Mouse (Mus musculus) embryonic stem cell, embryonic (primary cell): ENCODE data around the gene Gnb2.

Experiments
- CTCF ChIA-PET, 4 experiments: fragments of 300-600 bp in 2 of 4; fragments of 350-600 bp in 2 of 4; sonication (Branson Sonifier 250); formaldehyde crosslinking; loops; one replicate each; lab custom pipeline; 2022; ENCODE audit warnings: inconsistent platforms in 2 of 4; lab: Charles Lee
- POLR2A ChIA-PET, 4 experiments: fragments of 300-600 bp in 2 of 4; fragments of 350-600 bp in 2 of 4; sonication (Branson Sonifier 250); formaldehyde crosslinking; loops; one replicate each; lab custom pipeline; 2022; ENCODE audit warnings: antibody characterized with exemption in 4 of 4, inconsistent platforms in 1 of 4; lab: Charles Lee

Gnb2 gene

DNA sequence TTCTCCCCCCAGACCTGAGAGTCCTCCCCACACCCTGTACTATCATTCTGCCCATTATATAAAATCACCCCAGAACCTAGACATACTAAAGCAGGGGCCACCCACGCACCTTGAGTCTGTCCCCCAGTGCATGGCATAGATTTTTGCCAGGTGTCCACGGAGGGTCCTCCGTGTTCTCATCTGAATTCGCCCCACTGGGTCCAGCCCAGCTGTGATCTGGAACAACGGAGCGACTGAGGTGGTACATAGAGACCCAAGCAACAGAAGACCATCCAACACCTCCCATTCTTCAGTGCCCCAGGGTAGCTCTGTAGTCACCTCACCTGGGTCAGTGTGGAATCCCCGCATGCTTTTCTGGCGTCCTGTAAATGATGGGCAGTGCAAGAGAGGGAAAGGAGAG lies 3.2 kb downstream of the Gnb2 start:
- CTCF ChIA-PET, result interaction anchor here (0.6 to 3.6 kb wide), 7 partner anchors 8 to 568 kb away, joined by 3 to 20 read pairs (median 4); partner anchors contain the start of gene Gigyf1 (in 3 of the 4)
- POLR2A ChIA-PET, result interaction anchor here in 3 of 4 experiments (0.6 to 4.2 kb wide), 8 partner anchors 9 to 236 kb away, joined by 3 to 24 read pairs (median 4); partner anchors contain the start of genes Gigyf1 (in 1 of the 3), Pop7 (in 1 of the 3) and Ufsp1 (in 1 of the 3)

DNA sequence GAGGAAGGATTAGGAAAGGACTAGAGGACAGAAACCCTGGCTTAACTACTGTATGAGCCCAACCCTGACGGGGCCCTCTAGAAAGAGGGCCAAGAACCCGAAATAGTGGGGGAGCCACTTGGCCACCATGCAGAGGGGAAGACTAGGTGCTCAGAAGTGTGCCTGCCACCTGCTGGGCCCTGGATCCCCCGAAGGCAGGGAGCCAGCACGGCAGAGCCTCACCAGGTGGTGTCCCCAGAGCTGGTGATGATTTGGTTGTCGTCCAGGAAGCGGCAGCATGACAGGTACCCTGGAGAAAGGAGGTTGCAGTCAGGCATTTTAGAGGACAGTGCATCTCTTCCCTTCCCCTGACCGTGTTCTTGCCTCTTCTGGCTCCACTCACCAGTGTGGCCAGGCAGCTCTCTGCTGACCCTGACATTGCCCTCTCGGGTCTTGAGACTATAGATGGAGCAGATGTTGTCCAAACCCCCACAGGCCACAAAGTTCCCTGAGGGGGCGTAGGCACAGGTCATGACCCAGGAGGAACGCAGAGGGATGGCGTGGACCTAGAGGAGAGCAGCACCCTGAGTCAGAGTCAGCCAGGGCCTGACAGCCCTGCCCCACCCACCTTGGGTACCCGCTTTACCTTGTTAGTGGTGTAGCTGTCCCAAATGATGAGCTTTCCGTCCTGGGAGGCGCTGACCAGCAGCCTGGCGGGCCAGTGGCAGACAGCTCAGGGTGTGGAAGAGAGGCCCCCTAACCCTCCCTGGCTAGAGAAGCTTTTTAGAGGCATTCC lies 3.9 kb downstream of the Gnb2 start:
- ChIA-PET POLR2A (interaction anchor here in 3 of 4 experiments (0.5 to 4.2 kb wide), 8 partner anchors 8 to 258 kb away, joined by 3 to 14 read pairs (median 4); partner anchors contain the start of genes Gigyf1 (in 1 of the 3), Mepce (in 1 of the 3) and Pop7 (in 1 of the 3)), CTCF (interaction anchor here in 3 of 4 experiments (0.8 to 3.6 kb wide), 6 partner anchors 8 to 16 kb away, joined by 3 to 20 read pairs (median 4); partner anchors contain the start of gene Gigyf1 (in 2 of the 3))

DNA sequence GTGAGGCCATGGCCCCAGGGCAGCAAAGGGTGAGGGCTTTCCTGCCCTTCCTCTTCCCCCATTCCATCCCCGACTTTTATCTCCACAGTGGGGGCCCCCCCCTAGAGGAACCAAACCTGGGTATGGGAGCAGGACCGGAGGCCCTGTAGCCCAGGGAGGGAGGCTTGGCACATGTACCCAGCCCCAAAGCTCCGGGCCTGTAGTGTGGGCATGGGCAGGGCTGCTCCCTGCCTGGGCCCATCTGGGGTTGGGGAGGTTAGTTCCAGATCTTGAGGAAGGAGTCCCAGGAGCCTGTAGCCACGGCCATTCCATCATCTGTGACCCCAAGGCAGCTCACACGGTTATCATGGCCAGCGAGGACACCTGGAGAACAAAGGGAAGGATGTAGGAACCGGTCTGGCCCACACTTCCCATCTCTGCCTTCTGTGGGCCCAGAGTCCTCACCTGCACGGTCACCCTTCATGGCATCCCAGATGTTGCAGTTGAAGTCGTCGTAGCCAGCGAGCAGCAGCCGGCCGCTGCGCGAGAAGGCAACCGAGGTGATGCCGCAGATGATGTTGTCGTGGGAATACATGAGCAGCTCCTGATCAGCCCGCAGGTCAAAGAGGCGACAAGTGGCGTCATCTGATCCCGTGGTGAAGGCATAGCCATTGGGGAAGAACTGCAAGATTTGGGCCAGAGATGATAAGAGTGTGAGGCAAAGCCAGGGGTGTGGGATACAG lies 4.9 kb downstream of the Gnb2 start:
- ChIA-PET CTCF (interaction anchor here in 1 of 4 experiments (0.8 kb wide), 1 partner anchor 10 kb away, joined by 3 read pairs; the partner anchor contains the start of gene Gigyf1), POLR2A (interaction anchor here in 3 of 4 experiments (1.1 to 4.2 kb wide), 6 partner anchors 7 to 69 kb away, joined by 3 to 14 read pairs (median 3); partner anchors contain the start of genes Gigyf1 (in 1 of the 3) and Pop7 (in 1 of the 3))

DNA sequence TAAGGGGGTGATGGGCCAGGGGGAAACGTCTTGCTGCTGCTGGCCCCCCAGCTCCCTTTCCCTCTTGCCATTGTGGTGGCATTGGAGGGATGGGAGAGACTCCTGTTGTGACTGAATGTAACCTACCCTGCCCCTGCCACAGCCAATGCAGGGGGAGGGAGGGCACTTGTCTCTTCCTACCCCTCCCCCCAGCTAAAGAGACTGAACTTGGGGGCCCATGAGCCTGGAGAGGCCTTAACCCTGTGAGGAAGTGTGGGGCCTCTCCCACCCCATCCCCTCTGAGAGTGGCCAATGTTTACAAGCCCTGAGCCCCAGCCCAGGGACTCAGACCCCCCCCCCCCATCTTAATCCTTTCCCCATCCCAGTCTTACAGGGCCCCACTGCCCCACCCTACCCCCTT lies 5.9 kb downstream of the Gnb2 start:
- ChIA-PET POLR2A (interaction anchor here in 2 of 4 experiments (0.7 to 2.9 kb wide), 3 partner anchors 13 to 59 kb away, joined by 3 to 14 read pairs (median 4); no protein-coding TSS in a partner anchor), CTCF (interaction anchor here in 1 of 4 experiments (1.4 kb wide), 1 partner anchor 9 kb away, joined by 3 read pairs; the partner anchor contains the start of gene Gigyf1)

DNA sequence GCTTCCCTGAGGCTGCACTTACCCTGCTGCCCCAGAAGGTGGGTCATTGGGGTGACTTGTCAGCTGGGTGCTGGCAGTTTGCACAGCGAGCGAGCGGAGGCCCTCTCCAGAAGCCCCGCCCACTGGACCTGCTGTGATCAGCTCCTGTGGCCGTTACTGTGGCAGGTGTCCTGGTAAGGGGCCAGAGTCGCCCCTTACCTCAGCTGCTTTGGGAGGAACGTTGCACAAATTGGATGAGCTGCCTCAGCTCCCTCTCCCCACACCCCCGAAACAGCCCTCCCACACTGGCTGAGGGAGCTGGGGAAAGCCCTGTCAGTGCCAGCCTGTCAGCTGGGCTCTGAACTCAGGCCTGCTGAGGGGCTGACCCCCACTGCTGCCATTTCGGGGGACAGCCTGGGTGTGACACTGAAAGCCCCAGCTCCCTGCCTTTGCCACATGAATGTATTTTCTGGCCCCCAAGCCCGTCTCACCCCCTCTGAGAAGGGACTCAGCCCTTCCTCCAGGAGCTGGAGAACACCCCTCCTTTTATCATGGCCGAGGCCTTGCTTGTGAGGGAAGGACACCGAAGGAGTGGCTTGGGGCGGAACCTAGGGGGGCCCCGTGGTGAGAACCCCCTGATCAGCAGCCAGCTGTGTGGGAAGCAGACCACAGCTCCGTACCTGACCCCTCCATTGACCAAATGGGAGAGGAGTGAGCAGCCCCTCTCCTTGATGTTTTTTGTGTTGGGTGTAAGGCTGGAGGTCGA lies 6.9 kb downstream of the Gnb2 start:
- CTCF ChIA-PET, result interaction anchor here (0.5 to 5.6 kb wide), 8 partner anchors 8 to 248 kb away, joined by 3 to 30 read pairs (median 4); partner anchors contain the start of genes Gigyf1 (in 1 of the 4) and Pop7 (in 1 of the 4)

DNA sequence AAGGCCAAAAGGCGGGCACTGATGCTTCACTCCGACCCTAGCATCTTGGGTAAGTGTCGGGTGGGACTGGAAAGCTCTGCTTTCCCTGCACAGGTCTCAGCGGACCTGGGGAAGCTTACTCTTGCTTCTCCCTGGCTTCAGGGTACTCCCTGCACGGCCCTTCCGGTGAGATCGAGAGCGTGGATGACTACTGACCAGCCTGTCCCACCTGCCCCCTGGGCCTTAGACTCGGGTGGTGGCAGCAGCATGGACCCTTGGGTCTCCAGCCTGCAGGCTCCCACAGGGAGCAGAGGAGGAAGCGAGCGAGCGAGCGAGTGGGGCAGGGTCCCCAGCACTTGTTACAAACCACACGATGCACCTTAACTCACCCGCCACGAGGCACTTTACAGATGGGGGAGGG lies 7.8 kb downstream of the Gnb2 start:
- ChIA-PET CTCF (interaction anchor here in 2 of 4 experiments (1.2 to 5.6 kb wide), 3 partner anchors 12 to 23 kb away, joined by 4 to 30 read pairs (median 7); partner anchors contain the start of gene Pop7 (in 1 of the 2)), POLR2A (interaction anchor here (0.6 to 2.9 kb wide), 15 partner anchors 10 to 404 kb away, joined by 3 to 14 read pairs (median 3); partner anchors contain the start of gene Pop7 (in 1 of the 4))

More for the DNA sequence above, 6.9 kb downstream of the Gnb2 start:
- POLR2A ChIA-PET, result interaction anchor here (0.6 to 2.9 kb wide), 15 partner anchors 10 to 405 kb away, joined by 3 to 14 read pairs (median 3); partner anchors contain the start of genes Pop7 (in 1 of the 4) and Srrt (in 1 of the 4)

DNA sequence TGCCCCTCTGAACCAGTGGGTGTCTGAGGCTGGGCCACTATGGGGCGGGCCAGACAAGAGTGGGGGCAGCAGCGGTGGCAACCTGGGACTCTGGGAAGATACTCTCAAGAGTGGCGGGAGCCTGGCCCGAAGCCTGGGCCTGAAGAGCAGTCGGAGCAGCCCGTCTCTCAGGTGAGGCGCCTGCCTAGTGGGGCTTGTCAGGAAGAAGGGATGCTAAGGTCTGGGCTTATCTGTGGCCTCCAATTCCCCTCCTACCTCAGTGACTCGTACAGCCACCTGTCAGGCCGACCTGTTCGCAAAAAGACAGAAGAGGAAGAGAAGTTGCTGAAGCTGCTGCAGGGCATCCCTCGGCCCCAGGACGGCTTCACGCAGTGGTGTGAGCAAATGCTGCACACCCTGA lies 8.6 kb downstream of the Gnb2 start:
- CTCF ChIA-PET, result interaction anchor here in 3 of 4 experiments (0.7 to 5.6 kb wide), 7 partner anchors 11 to 159 kb away, joined by 3 to 30 read pairs (median 6); partner anchors contain the start of genes Pop7 (in 2 of the 3) and Sap25 (in 1 of the 3)
- POLR2A ChIA-PET, result interaction anchor here in 3 of 4 experiments (0.5 to 2.8 kb wide), 11 partner anchors 7 to 231 kb away, joined by 3 to 15 read pairs (median 5); partner anchors contain the start of genes Epo (in 1 of the 3), Fbxo24 (in 1 of the 3), Gm20605 (in 1 of the 3) and Gnb2 (in 1 of the 3)

DNA sequence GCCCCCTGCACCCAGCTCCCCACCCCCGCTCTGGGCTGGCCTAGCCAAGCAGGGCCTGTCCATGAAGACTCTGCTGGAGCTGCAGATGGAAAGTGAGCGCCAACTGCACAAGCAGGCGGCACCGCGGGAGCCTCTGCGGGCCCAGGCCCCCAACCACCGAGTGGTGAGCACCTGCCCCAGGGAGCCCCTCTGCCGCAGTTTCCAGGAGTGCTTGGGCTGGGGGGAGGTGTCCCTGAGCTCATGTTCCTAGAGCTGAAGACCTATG lies 9.1 kb downstream of the Gnb2 start:
- POLR2A ChIA-PET, result interaction anchor here (0.5 to 2.8 kb wide), 23 partner anchors 7 to 230 kb away, joined by 3 to 15 read pairs (median 5); partner anchors contain the start of genes Pop7 (in 3 of the 4), Epo (in 1 of the 4), Fbxo24 (in 1 of the 4) and Gm20605 (in 1 of the 4)
- CTCF ChIA-PET, result interaction anchor here (0.6 to 5.6 kb wide), 13 partner anchors 10 to 514 kb away, joined by 3 to 30 read pairs (median 5); partner anchors contain the start of genes Pop7 (in 3 of the 4) and Sap25 (in 1 of the 4)

DNA sequence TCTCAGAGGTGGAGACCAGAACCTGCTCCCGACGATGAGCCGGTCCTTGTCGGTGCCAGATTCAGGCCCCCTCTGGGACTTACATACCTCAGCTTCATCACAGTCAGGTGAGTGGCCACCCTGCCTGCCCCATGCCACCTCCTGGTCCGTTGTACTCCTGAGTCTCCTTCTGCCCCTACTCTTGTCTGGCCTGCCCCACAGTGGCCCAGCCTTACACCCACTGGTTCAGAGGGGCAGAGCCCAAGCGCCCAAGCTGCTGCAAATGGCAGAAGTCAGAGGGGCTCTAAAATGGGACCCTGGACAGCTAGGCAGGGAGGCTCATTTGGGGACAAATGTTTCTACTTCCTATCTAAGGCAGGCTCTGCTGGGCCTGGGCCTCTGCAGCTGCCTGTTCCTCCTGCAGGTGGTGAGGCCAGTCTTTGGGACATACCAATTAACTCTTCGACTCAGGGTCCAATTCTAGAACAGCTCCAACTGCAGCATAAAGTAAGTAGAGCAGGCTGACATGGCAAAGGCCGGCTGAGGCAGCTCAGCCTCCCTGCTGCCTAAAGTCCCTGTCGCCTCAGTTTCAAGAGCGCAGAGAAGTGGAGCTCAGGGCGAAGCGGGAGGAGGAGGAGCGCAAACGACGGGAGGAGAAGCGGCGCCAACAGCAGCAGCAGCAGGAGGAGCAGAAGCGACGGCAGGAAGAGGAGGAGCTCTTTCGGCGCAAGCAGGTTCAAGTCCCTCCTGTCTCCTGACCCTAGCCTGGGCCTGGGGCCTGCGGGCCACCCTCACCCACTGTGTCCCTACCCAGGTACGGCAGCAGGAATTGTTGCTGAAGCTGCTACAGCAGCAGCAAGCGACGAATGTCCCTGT lies 9.7 kb downstream of the Gnb2 start:
- CTCF ChIA-PET, result interaction anchor here (0.6 to 5.6 kb wide), 14 partner anchors 10 to 1226 kb away, joined by 3 to 30 read pairs (median 4); partner anchors contain the start of genes Pop7 (in 3 of the 4) and Sap25 (in 1 of the 4)
- POLR2A ChIA-PET, result interaction anchor here (0.6 to 2.8 kb wide), 28 partner anchors 8 to 706 kb away, joined by 3 to 15 read pairs (median 4); partner anchors contain the start of genes Pop7 (in 3 of the 4), Epo (in 1 of the 4), Fbxo24 (in 1 of the 4) and Gm20605 (in 1 of the 4)

DNA sequence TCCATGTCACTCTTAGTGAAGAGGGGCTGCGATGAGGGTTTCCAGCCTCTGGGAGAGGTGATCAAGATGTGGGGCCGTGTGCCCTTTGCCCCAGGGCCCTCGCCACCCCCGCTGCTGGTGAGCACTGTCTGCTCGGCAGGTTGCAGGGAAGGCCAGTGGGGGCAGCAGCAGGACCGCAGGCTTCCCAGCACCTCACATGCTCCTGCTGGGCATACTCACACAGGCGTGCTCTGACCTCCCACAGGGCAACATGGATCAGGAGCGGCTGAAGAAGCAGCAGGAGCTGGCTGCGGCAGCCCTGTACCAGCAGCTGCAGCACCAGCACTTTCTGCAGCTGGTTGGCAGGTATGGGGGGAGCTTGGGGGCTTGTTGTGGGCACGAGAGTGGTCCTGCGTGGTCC lies 10.6 kb downstream of the Gnb2 start:
- ChIA-PET CTCF (interaction anchor here (0.6 to 5.6 kb wide), 5 partner anchors 9 to 87 kb away, joined by 3 to 30 read pairs (median 5); no protein-coding TSS in a partner anchor), POLR2A (interaction anchor here (0.8 to 2.8 kb wide), 14 partner anchors 9 to 238 kb away, joined by 3 to 15 read pairs (median 5); partner anchors contain the start of genes Pop7 (in 2 of the 4) and Tfr2 (in 1 of the 4))

DNA sequence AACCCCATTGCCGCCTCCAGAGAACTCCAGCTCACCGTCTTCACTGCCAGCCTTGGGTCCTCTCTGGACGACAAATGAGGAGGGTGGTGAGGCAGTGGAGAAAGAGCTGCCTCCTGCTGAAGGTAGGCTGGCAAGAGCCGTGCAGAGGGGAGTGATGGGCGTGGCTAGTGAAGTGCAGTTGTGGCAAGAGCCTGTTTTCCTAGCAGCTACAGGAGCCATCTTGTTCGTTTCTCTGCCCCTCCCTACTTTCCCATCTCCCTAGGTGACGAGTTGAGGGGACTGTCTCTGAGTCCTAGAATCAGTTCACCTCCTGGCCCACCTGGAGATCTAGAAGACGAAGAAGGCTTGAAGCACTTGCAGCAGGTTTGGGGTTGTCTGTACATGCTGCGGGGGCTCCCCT lies 11.4 kb downstream of the Gnb2 start:
- ChIA-PET CTCF (interaction anchor here (0.7 to 5.6 kb wide), 9 partner anchors 8 to 88 kb away, joined by 3 to 30 read pairs (median 4); partner anchors contain the start of gene Pop7 (in 1 of the 4)), POLR2A (interaction anchor here in 3 of 4 experiments (0.6 to 4.0 kb wide), 17 partner anchors 9 to 260 kb away, joined by 3 to 20 read pairs (median 4); partner anchors contain the start of gene Pop7 (in 2 of the 3))

DNA sequence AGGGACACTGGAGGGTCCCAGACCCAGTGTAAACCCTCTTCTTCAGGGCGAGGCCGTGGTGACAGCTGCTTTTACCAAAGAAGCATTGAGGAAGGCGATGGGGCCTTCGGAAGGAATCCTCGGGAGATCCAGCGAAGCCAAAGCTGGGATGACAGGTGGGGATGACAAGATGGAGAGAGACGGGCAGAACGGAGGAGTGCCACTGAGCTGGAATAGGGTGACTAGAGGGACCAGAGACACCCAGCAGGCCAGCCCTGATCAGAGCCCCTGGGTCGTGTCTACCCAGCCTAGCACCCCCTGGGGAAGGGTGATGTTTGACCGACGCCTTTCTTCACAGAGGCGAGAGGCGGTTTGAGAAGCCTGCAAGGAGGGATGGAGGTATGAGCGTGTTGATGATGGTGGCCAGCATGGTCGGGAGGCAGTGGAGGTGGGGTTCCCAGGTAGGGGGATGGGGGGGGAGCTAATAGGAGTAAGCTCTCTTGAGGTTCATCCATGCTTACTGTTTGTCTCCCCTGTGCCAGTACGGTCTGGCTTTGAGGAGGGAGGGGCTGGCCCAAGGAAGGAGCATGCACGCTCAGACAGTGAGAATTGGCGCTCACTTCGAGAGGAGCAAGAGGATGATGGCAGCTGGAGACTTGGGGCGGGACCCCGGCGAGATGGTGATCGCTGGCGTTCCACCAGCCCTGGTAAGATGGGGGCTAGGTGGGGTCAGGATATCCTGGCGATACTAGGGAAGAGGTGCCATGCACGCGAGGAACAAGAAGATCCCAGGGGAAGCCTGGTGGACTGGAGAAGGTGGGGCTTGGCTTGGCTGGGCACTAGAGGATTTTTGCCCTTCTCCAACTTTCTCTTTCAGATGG lies 13.4 kb downstream of the Gnb2 start:
- POLR2A ChIA-PET, result interaction anchor here in 3 of 4 experiments (0.6 to 4.0 kb wide), 14 partner anchors 9 to 259 kb away, joined by 3 to 20 read pairs (median 4); partner anchors contain the start of genes Pop7 (in 3 of the 3) and Pcolce (in 1 of the 3)
- CTCF ChIA-PET, result interaction anchor here in 2 of 4 experiments (0.6 to 3.0 kb wide), 4 partner anchors 9 to 137 kb away, joined by 3 to 25 read pairs (median 4); partner anchors contain the start of gene Pop7 (in 1 of the 2)

DNA sequence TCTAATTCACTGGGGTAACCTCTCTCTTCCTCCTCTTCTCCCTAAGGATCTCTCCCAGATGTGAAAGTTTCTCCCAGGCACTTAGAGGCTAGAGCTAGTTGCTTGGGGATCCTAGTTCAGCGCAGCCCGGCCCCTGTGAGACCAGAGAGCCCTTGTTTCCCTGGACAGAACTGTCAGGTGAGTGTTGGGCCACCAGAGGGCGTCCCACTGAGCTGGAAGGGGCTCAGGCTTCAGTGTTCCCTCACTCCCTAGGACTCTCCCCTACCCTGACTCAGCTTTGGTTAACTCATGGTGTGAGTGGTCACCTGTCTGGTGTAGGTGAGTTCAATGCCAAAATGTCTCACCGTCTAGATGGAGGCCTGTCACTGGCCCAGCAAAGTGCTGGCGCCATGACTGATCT lies 14.9 kb downstream of the Gnb2 start, which contains the start of gene Gigyf1:
Gene Gigyf1 (plus strand): TSS at position 113 of the 400 bp plus-strand sequence.
- POLR2A ChIA-PET, result interaction anchor here in 3 of 4 experiments (0.6 to 4.0 kb wide), 14 partner anchors 7 to 158 kb away, joined by 3 to 20 read pairs (median 4); partner anchors contain the start of genes Pop7 (in 3 of the 3), Actl6b (in 1 of the 3) and Pcolce (in 1 of the 3)

DNA sequence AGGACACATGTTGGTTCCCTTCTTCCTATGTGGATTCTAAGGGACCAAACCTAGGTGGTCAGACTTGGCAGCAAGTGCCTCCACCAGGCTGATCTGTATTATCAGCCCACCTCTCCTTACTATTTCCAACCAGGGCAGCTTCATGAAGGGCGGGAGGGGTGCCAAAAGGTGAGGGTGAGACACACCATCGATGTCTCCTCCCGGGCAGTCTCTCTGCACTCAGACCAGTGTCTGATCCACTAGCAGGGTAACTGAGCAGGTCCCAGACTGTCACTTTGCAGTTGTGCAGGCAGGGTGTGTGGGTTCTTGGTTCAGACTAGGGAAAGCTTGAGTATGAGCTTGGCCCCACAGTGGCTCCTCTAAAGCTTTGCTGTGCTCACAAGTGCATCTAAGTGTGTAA lies 18.5 kb downstream of the Gnb2 start:
- ChIA-PET POLR2A (interaction anchor here in 2 of 4 experiments (0.8 to 7.6 kb wide), 6 partner anchors 9 to 236 kb away, joined by 3 to 75 read pairs (median 4); partner anchors contain the start of gene Pop7 (in 1 of the 2)), CTCF (interaction anchor here in 3 of 4 experiments (0.7 to 4.8 kb wide), 6 partner anchors 9 to 127 kb away, joined by 3 to 45 read pairs (median 16); partner anchors contain the start of gene Pop7 (in 3 of the 3))

More for the DNA sequence above, 14.9 kb downstream of the Gnb2 start, which contains the start of gene Gigyf1:
- CTCF ChIA-PET, result interaction anchor here (0.5 to 3.0 kb wide), 43 partner anchors 8 to 455 kb away, joined by 3 to 25 read pairs (median 4); partner anchors contain the start of genes Pop7 (in 3 of the 4), Epo (in 1 of the 4), Sap25 (in 1 of the 4) and Tfr2 (in 1 of the 4)
